Mouse (Mus musculus) embryonic facial prominence, embryonic 12.5 days (tissue): ENCODE measurements around the gene Olfr1416. TPM values are rescaled to one million over a fixed set of nuclear protein-coding genes. Genes with fewer than 3 reads are reported as not detected.

Source experiments
- ATAC-seq: fragments of 200-750 bp; cut with Nextera tagmentation; 2 replicates; pipeline ENCODE4 v1.8.0; 2017; ENCODE audit not compliant: insufficient number of reproducible peaks, insufficient read depth, low FRiP score, low TSS enrichment
- H3K27ac ChIP-seq: fragments of 300-500 bp; sonication (generic); 2 replicates; pipeline ENCODE4 v1.5.1; 2016; ENCODE audit warnings: mild to moderate bottlenecking
- H3K27me3 ChIP-seq: fragments of 300-500 bp; sonication (generic); 2 replicates; pipeline ENCODE4 v1.6.1; 2016; ENCODE audit warnings: mild to moderate bottlenecking, moderate library complexity
- H3K36me3 ChIP-seq: fragments of 300-500 bp; sonication (generic); 2 replicates; pipeline ENCODE4 v1.6.1; 2016; ENCODE audit warnings: mild to moderate bottlenecking
- H3K4me1 ChIP-seq: fragments of 300-500 bp; sonication (generic); 2 replicates; pipeline ENCODE4 v1.6.1; 2016
- H3K4me2 ChIP-seq: fragments of 300-500 bp; sonication (generic); replicated peaks from 2 replicates; pipeline ENCODE4 v1.6.1; 2016; ENCODE audit warnings: mild to moderate bottlenecking, moderate library complexity
- H3K4me3 ChIP-seq: fragments of 300-500 bp; sonication (generic); 2 replicates; pipeline ENCODE4 v1.5.1; 2016; ENCODE audit warnings: mild to moderate bottlenecking
- H3K9ac ChIP-seq: fragments of 300-500 bp; sonication (generic); 2 replicates; pipeline ENCODE4 v1.6.1; 2016; ENCODE audit warnings: mild to moderate bottlenecking, moderate library complexity
- H3K9me3 ChIP-seq: fragments of 300-500 bp; sonication (generic); 2 replicates; pipeline ENCODE4 v1.6.1; 2016; ENCODE audit warnings: mild to moderate bottlenecking, moderate library complexity
- WGBS: fragments of 180-500 bp; shearing (Covaris S2); methylation state at CpG from one replicate; pipeline ENCODE4 v1.1.7; 2016; 5-methylcytosine and 5-hydroxymethylcytosine counted together
- microRNA-seq: library from miRNA; unstranded; fragments of <30 nt; microRNA quantifications from one replicate; pipeline ENCODE4, GENCODE M21; 2017
- polyA plus RNA-seq: library from polyadenylated mRNA; unstranded; fragments of >200 nt; fragmentation: Nextera tagmentation; extraction: Ambion mirVana; gene quantifications from 2 replicates; pipeline ENCODE4 v1.2.1, GENCODE M21; 2016

Olfr1416 gene
- polyA plus RNA-seq, 1 experiment from 2014 or later, result not detected

DNA sequence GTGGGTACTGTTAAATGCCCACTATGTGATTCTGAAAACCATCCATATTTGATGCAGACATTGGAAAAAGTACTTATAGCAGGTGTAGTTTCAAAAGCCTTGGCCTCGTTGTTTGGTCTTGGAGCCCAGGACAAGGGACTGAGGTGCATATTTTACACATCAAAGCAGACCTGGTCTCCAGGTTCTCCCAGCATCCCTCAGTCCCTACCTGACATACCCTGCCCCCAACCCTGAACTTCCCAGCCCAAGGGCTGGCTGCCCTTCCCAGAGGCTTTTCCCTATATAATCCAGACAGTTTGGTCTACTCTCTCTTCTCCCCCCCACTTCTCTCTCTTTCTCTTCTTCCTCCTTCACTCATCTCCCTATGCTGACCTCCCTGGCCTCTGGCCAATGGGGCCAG, 53.9 kb downstream of the Olfr1416 start:
- Histone ChIP-seq H3K27me3 (no peaks in the 10 kb centered on the region), H3K4me3 (no peak overlapping the region), H3K4me1 (peaks cover 7% of the 10 kb centered on the region), H3K4me2 (no peak overlapping the region), H3K36me3 (no peaks in the 10 kb centered on the region), H3K9ac (no peak overlapping the region), H3K9me3 (no peaks in the 10 kb centered on the region), H3K27ac (no peak overlapping the region)
- WGBS, result 77% methylated on average over 1 of the region's 1 CpGs
- no peak for ATAC-seq

Small RNA genes lying within 50 kb of the gene (microRNA-seq; reads per million reads assigned to microRNA genes)
- 4.9 reads per million, percentile 19 among the genes with 10 or more reads in this experiment for gene Mir6900

Other genes with a start within 250 kb of the Olfr1416 start
- gene Ndufa10, start 11.3 kb downstream of the Olfr1416 start, polyA plus RNA-seq, result 255 and 278 TPM in 2 replicates
- not detected in 2 replicates for gene Olfr1415, start 11.0 kb upstream of the Olfr1416 start, polyA plus RNA-seq
- gene Olfr1414, start 33.5 kb upstream of the Olfr1416 start, polyA plus RNA-seq, result not detected in 2 replicates
- gene Olfr1413, start 86.2 kb upstream of the Olfr1416 start, polyA plus RNA-seq, result not detected in 2 replicates
- gene Olfr1412, start 100.7 kb upstream of the Olfr1416 start, polyA plus RNA-seq, result not detected in 2 replicates
- gene Olfr1411, start 109.3 kb upstream of the Olfr1416 start, polyA plus RNA-seq, result not detected in 2 replicates
- not detected in 2 replicates for gene Olfr1410, start 120.7 kb upstream of the Olfr1416 start, polyA plus RNA-seq
- gene Olfr12, start 132.7 kb upstream of the Olfr1416 start, polyA plus RNA-seq, result 0.13 TPM in 1 of 2 replicates, not detected in the other
- gene Cops9, start 156.9 kb upstream of the Olfr1416 start, polyA plus RNA-seq, result 340 and 378 TPM in 2 replicates
- 0.17 TPM in 1 of 2 replicates, not detected in the other for gene Otos, start 163.7 kb upstream of the Olfr1416 start, polyA plus RNA-seq